Comparison of ENCODE assay signal across 8 mouse cellular contexts in the genomic region with DNA sequence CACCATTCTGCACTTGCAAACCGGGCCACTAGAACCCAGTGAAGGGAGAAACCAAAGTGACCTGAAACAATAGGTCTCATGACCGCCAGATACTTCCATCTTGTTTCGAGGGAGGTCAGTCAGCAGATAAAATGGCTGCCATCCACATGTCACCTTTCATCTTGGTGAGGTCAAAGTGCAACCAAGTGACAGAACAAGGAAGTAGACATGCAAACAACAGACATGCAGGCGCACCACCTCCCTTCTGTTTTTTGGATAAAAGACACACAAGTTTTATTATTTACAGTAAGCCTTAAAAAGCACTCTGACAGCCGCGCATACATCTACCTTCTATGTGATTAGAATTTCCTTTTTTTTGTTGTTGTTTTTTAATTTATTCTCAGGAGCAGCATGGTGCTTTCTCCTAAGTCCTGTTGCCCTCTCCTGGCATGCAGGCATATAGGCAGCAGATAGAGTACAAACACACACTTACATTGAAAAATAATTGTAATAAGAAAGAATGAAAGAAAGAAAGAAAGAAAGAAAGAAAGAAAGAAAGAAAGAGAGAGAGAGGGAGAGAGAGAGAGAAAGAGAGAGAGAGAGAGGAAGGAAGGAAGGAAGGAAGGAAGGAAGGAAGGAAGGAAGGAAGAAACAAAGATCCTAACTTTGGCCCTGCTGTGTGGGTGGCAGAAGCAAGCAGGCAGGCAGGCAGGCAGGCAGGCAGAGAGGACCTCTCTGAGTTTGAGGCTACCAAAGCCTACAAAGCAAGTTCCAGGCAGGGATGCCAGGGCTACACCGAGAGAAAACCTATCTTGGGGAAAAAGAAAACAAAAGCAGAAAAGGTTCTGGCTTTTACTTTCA.
DNase-seq lines count a peak whose midpoint lies in the region; ATAC-seq lines count a peak whose summit lies in the region.
"Not testable (repeated sequence)": the region's sequence is repeated elsewhere in the genome, so short reads cannot be mapped to it uniquely, and the experiment has no call there.

No protein-coding gene starts in this region.

- not testable (repeated sequence) for H3K27ac ChIP-seq in heart, embryonic 13.5 days (replicated peaks); intestine, embryonic 14.5 days (ENCODE audit: low read depth); liver, embryonic 11.5 days (ENCODE audit: low read depth, low read length); midbrain, embryonic 12.5 days (replicated peaks)

- not testable (repeated sequence) for H3K9ac ChIP-seq in heart, embryonic 13.5 days; intestine, embryonic 14.5 days (ENCODE audit: low read length); liver, embryonic 11.5 days (ENCODE audit: low read depth, low read length); midbrain, embryonic 12.5 days (replicated peaks)

- peak; percentile 62 for DNase-seq in c-Kit-negative CD71-positive TER-119-positive erythroid progenitor cells, embryonic 14.5 days (ENCODE audit: low read depth, low spot score)
- peak; percentile 67 for DNase-seq in intestine, embryonic 14.5 days (ENCODE audit: low spot score)
- DNase-seq in liver, embryonic 11.5 days (ENCODE audit: low spot score): peak; percentile 63
- DNase-seq in skeletal muscle tissue, adult 2 months (ENCODE audit: low read depth, low spot score): peak; percentile 22

- 72% methylated on average over 7 of the region's 7 CpGs for WGBS in heart, embryonic 13.5 days
- 71% methylated on average over 6 of the region's 7 CpGs for whole genome bisulfite sequencing in intestine, embryonic 14.5 days
- 89% methylated on average over 5 of the region's 7 CpGs for WGBS in liver, embryonic 11.5 days
- WGBS in midbrain, embryonic 12.5 days: 71% methylated on average over 7 of the region's 7 CpGs

- not testable (repeated sequence) for H3K27me3 ChIP-seq in heart, embryonic 13.5 days (replicated peaks); intestine, embryonic 14.5 days (replicated peaks; ENCODE audit: control insufficient read depth, insufficient read depth, low read length); liver, embryonic 11.5 days (replicated peaks; ENCODE audit: control insufficient read depth, insufficient read depth, low read length); midbrain, embryonic 12.5 days

- peak; percentile 78 for ATAC-seq in CD4-positive, CD25-positive, alpha-beta regulatory T cell, adult 4 months
- peak; percentile 97 for ATAC-seq in erythroblast, adult 5-6 weeks (replicated peaks; ENCODE audit: low FRiP score, poor library complexity, severe bottlenecking)
- ATAC-seq in heart, embryonic 13.5 days (ENCODE audit: extremely low read depth, insufficient number of reproducible peaks, low FRiP score, low TSS enrichment): peak; percentile 75
- ATAC-seq in intestine, embryonic 14.5 days (replicated peaks; ENCODE audit: low FRiP score, low TSS enrichment, low read depth): peak; percentile 91
- peak; percentile 94 for ATAC-seq in liver, embryonic 11.5 days (replicated peaks; ENCODE audit: low FRiP score)
- peak; percentile 89 for ATAC-seq in midbrain, embryonic 12.5 days (ENCODE audit: low FRiP score, low read depth)

- H3K36me3 ChIP-seq in heart, embryonic 13.5 days; intestine, embryonic 14.5 days (ENCODE audit: control insufficient read depth, insufficient read depth, low read length); liver, embryonic 11.5 days (ENCODE audit: control insufficient read depth, insufficient read depth, low read length); midbrain, embryonic 12.5 days: not testable (repeated sequence)

- not testable (repeated sequence) for H3K4me3 ChIP-seq in heart, embryonic 13.5 days; intestine, embryonic 14.5 days (ENCODE audit: low read depth, low read length); liver, embryonic 11.5 days (ENCODE audit: low read depth, low read length); midbrain, embryonic 12.5 days

- H3K4me1 ChIP-seq in heart, embryonic 13.5 days; intestine, embryonic 14.5 days (replicated peaks; ENCODE audit: control insufficient read depth, insufficient read depth, low read length); liver, embryonic 11.5 days (replicated peaks; ENCODE audit: control insufficient read depth, insufficient read depth, low read length); midbrain, embryonic 12.5 days: not testable (repeated sequence)

- not testable (repeated sequence) for H3K4me2 ChIP-seq in heart, embryonic 13.5 days; intestine, embryonic 14.5 days (ENCODE audit: low read length); liver, embryonic 11.5 days; midbrain, embryonic 12.5 days (replicated peaks)

- not testable (repeated sequence) for H3K9me3 ChIP-seq in heart, embryonic 13.5 days; intestine, embryonic 14.5 days (ENCODE audit: control insufficient read depth, low read length); liver, embryonic 11.5 days (ENCODE audit: control insufficient read depth, low read length); midbrain, embryonic 12.5 days
